Mouse (Mus musculus) MEL (cell line): ENCODE results near the gene Rexo5.

Experiments used
- EP300 ChIP-seq, 2 experiments: IDR thresholded peaks; 2 replicates each; pipeline ENCODE4 v1.6.1; 2011; ENCODE audit warnings: improper control_type of control experiment in 2 of 2, low read length in 2 of 2, low read depth in 1 of 2, mild to moderate bottlenecking in 1 of 2
- GABPA ChIP-seq: IDR thresholded peaks from 2 replicates; pipeline ENCODE4 v1.6.1; 2012; ENCODE audit warnings: low read depth, mild to moderate bottlenecking, inconsistent platforms, low read length, improper control_type of control experiment, moderate library complexity

- TF ChIP-seq GABPA = no peak
- TF ChIP-seq EP300 (IDR thresholded peaks at IDR 0.05; ENCODE audit: low read depth in 1 of 2, low read length in 2 of 2) = no peak
Observed at GRCm38 (mm10) chr7:119860971-119861334, 67.1 kb downstream of the Rexo5 start.
